Mouse (Mus musculus) CD4-positive, CD25-positive, alpha-beta regulatory T cell, adult 4 months (primary cell): ENCODE data around the gene Zcchc7. TPM values are rescaled to one million over a fixed set of nuclear protein-coding genes. Genes with fewer than 3 reads are reported as not detected.
"Not testable (repeated sequence)": the region's sequence is repeated elsewhere in the genome, so short reads cannot be mapped to it uniquely, and the experiment has no call there.

Source experiments
- ATAC-seq: one replicate; pipeline ENCODE4 v1.8.0; 2017
- polyA plus RNA-seq, 2 experiments: library from polyadenylated mRNA; unstranded; fragments of 100-300 nt; shearing (Covaris generic); gene quantifications; one replicate each; pipeline ENCODE4 v1.2.1; 2017

The Zcchc7 gene
- polyA plus RNA-seq, 2 experiments from 2014 or later: 115 to 144 TPM

- ATAC-seq: no peak
Measured at GRCm38 (mm10) chr4:44917907-44918306, 162.2 kb downstream of the Zcchc7 start.

GRCm38 (mm10) chr4:44920831-44921230, 165.2 kb downstream of the Zcchc7 start:
- no peak for ATAC-seq

GRCm38 (mm10) chr4:44922466-44923128, 166.9 kb downstream of the Zcchc7 start:
- ATAC-seq: no peak

GRCm38 (mm10) chr4:44923129-44923481, 167.4 kb downstream of the Zcchc7 start:
- no peak for ATAC-seq

GRCm38 (mm10) chr4:44927934-44928333, 172.3 kb downstream of the Zcchc7 start:
- no peak for ATAC-seq

- ATAC-seq: no peak
Measured at GRCm38 (mm10) chr4:44928790-44929189, 173.1 kb downstream of the Zcchc7 start.

- no peak for ATAC-seq
Measured at GRCm38 (mm10) chr4:44930406-44930805, 174.7 kb downstream of the Zcchc7 start.

- ATAC-seq: no peak
Measured at GRCm38 (mm10) chr4:44931732-44932131, 176.1 kb downstream of the Zcchc7 start.

- no peak for ATAC-seq
Measured at GRCm38 (mm10) chr4:44938359-44939340, 183.0 kb downstream of the Zcchc7 start.

- ATAC-seq: no peak
Measured at GRCm38 (mm10) chr4:44939576-44940249, 184.0 kb downstream of the Zcchc7 start.

- ATAC-seq: no peak
Measured at GRCm38 (mm10) chr4:44940286-44940685, 184.6 kb downstream of the Zcchc7 start.

GRCm38 (mm10) chr4:44942237-44942636, 186.6 kb downstream of the Zcchc7 start:
- no peak for ATAC-seq

- ATAC-seq: no peak
Measured at GRCm38 (mm10) chr4:44943480-44943879, 187.8 kb downstream of the Zcchc7 start.

GRCm38 (mm10) chr4:44944426-44945075, 188.9 kb downstream of the Zcchc7 start:
- no peak for ATAC-seq

GRCm38 (mm10) chr4:44946126-44946525, 190.4 kb downstream of the Zcchc7 start:
- not testable (repeated sequence) for ATAC-seq

GRCm38 (mm10) chr4:44947464-44947863, 191.8 kb downstream of the Zcchc7 start:
- ATAC-seq: no peak

GRCm38 (mm10) chr4:44948314-44948713, 192.6 kb downstream of the Zcchc7 start:
- no peak for ATAC-seq

GRCm38 (mm10) chr4:44953041-44953440, 197.4 kb downstream of the Zcchc7 start:
- no peak for ATAC-seq

GRCm38 (mm10) chr4:44958776-44959175, 203.1 kb downstream of the Zcchc7 start:
- ATAC-seq: no peak

GRCm38 (mm10) chr4:44959220-44959619, 203.5 kb downstream of the Zcchc7 start:
- ATAC-seq: no peak

GRCm38 (mm10) chr4:44963156-44963555, 207.5 kb downstream of the Zcchc7 start:
- no peak for ATAC-seq

- ATAC-seq: no peak
Measured at GRCm38 (mm10) chr4:44965175-44965574, 209.5 kb downstream of the Zcchc7 start.

GRCm38 (mm10) chr4:44965736-44966135, 210.1 kb downstream of the Zcchc7 start:
- ATAC-seq: no peak
